Mouse (Mus musculus): ENCODE results near the gene Pgap3. TPM values are rescaled to one million over a fixed set of nuclear protein-coding genes. Genes with fewer than 3 reads are reported as not detected.

The Pgap3 gene
- polyA plus RNA-seq, 1 experiment, result 0.91 TPM

DNA sequence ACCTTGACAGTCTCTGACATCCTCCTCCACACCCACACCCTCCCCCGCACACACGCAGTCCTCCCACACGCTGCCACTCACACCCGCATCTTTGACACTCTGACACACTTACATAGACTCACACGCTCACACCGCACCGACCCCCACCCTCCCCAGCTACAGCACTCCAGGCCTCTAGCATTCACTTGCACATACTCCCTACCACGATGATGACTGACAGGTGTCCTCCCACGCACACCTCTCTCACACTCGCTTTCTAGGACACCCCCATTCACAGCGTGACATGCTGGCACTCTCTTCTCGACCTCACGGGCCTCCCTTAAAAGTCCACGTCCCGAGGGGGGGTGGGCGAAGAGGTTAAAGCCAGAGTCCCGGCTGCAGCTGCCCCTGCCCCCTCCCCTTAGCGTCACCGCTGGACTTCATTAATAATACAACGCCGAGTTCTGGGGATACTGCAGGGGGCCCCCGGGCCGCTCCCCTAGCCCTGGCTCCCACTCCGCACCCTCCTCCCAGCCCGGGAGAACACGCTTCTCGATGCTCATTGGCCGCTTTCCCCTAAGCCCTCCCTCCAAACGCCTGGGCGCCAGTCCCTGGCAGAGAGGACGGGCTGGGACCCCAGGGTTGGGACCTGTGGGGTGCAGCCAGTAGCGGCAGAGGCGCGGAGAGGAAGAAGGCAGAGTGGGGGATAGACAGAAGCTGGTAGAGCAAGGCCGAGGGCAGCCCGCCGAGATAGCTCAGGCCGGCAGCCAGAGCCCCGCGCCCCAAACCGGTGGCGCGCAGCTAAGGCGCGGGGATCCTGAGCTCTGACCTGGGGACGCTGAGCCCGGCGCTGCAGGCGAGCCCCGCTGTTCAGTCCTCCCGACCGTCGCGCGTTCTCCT is 52.0 kb downstream of the Pgap3 start, which contains the start of gene Ppp1r1b:
Gene Ppp1r1b, plus strand, starts transcription at position 322 of the 879 bp plus-strand sequence.
- H3K36me3 ChIP-seq (ENCODE audit: control insufficient read depth), result no peaks in the 10 kb centered on the region
- H3K4me1 ChIP-seq (ENCODE audit: control insufficient read depth), result no peaks in the 10 kb centered on the region
- H3K27me3 ChIP-seq (ENCODE audit: control insufficient read depth), result peaks cover 93% of the 10 kb centered on the region
- no peak within 1 kb of the TSS for H3K4me3 ChIP-seq (replicated peaks)
- H3K9me3 ChIP-seq (ENCODE audit: control insufficient read depth, low read length), result no peaks in the 10 kb centered on the region; the same call in 1 of the 2 replicates
- TF ChIP-seq GATA1 (IDR thresholded peaks at IDR 0.05; ENCODE audit: low read length) (no peak), TAL1 (IDR thresholded peaks at IDR 0.05; ENCODE audit: low read length) (no peak)

GRCm38 (mm10) chr11:98347385-98348082 is 52.8 kb downstream of the Pgap3 start:
- no peaks in the 10 kb centered on the region for H3K36me3 ChIP-seq (ENCODE audit: control insufficient read depth)
- no peak overlapping the region for H3K4me3 ChIP-seq (replicated peaks)
- H3K9me3 ChIP-seq (ENCODE audit: control insufficient read depth, low read length), result no peaks in the 10 kb centered on the region; the same call in 1 of the 2 replicates
- peaks cover 4% of the 10 kb centered on the region for H3K4me1 ChIP-seq (ENCODE audit: control insufficient read depth)
- H3K27me3 ChIP-seq (ENCODE audit: control insufficient read depth), result peaks cover 90% of the 10 kb centered on the region
- TF ChIP-seq GATA1 (IDR thresholded peaks at IDR 0.05; ENCODE audit: low read length) (no peak), TAL1 (IDR thresholded peaks at IDR 0.05; ENCODE audit: low read length) (no peak)

DNA sequence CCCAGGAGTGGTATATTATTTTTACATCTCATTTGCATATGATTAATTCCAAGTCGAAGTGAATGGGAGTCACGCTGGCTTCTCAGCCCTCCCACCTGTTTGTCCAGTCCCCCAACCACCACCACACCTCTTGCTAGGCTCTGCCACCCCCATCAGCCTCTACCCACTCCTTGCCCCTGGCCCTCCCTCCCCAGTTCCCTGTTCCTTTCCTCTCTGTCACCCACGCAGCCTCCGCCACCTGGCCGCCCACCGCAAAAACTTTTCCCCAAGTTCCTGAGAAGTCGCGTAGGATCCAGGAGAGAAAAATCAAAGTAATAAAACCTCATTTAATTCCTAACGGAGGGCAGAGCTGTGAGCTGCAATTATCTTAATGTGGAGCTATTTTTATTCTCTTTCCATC is 54.1 kb downstream of the Pgap3 start:
- no peaks in the 10 kb centered on the region; the same call in 1 of the 2 replicates for H3K9me3 ChIP-seq (ENCODE audit: control insufficient read depth, low read length)
- no peaks in the 10 kb centered on the region for H3K36me3 ChIP-seq (ENCODE audit: control insufficient read depth)
- TF ChIP-seq TAL1 (IDR thresholded peaks at IDR 0.05; ENCODE audit: low read length) (no peak), GATA1 (IDR thresholded peaks at IDR 0.05; ENCODE audit: low read length) (no peak)
- H3K4me3 ChIP-seq (replicated peaks), result no peak overlapping the region
- peaks cover 7% of the 10 kb centered on the region for H3K4me1 ChIP-seq (ENCODE audit: control insufficient read depth)
- peaks cover 90% of the 10 kb centered on the region for H3K27me3 ChIP-seq (ENCODE audit: control insufficient read depth)

GRCm38 (mm10) chr11:98345253-98345652 is 55.0 kb downstream of the Pgap3 start:
- TF ChIP-seq TAL1 (IDR thresholded peaks at IDR 0.05; ENCODE audit: low read length), result no peak
- TF ChIP-seq GATA1 (IDR thresholded peaks at IDR 0.05; ENCODE audit: low read length), result no peak
- H3K4me3 ChIP-seq (replicated peaks), result no peak overlapping the region
- no peaks in the 10 kb centered on the region for H3K36me3 ChIP-seq (ENCODE audit: control insufficient read depth)
- H3K27me3 ChIP-seq (ENCODE audit: control insufficient read depth), result peaks cover 88% of the 10 kb centered on the region
- H3K9me3 ChIP-seq (ENCODE audit: control insufficient read depth, low read length), result no peaks in the 10 kb centered on the region; the same call in 1 of the 2 replicates
- H3K4me1 ChIP-seq (ENCODE audit: control insufficient read depth), result peaks cover 7% of the 10 kb centered on the region

GRCm38 (mm10) chr11:98342000-98342945 is 58.0 kb downstream of the Pgap3 start:
- Histone ChIP-seq H3K4me1 (ENCODE audit: control insufficient read depth) (peaks cover 7% of the 10 kb centered on the region), H3K36me3 (ENCODE audit: control insufficient read depth) (no peaks in the 10 kb centered on the region), H3K9me3 (ENCODE audit: control insufficient read depth, low read length) (no peaks in the 10 kb centered on the region), H3K4me3 (replicated peaks) (no peak overlapping the region), H3K27me3 (ENCODE audit: control insufficient read depth) (peaks cover 88% of the 10 kb centered on the region)
- TF ChIP-seq TAL1 (IDR thresholded peaks at IDR 0.05; ENCODE audit: low read length) (no peak), GATA1 (IDR thresholded peaks at IDR 0.05; ENCODE audit: low read length) (no peak)

DNA sequence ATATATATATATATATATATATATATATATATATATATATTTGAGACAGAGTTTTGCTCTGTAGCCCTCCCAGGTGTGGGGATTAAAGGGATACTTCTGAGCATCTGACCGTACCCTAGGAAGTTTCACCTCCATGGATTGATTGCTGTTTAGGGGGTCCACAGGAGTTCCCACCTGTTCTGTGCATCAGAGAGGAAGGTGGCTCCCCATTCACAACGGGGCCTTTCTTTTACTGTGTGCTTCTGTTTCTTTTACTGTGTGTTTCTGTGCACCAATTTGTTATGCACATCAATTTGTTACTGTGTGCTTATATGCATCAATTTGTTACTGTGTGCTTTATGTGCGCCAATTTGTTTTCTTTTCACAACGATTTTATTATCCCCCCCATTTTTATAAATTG is 59.1 kb downstream of the Pgap3 start:
- Histone ChIP-seq H3K9me3 (ENCODE audit: control insufficient read depth, low read length) (no peaks in the 10 kb centered on the region), H3K27me3 (ENCODE audit: control insufficient read depth) (peaks cover 88% of the 10 kb centered on the region), H3K4me1 (ENCODE audit: control insufficient read depth) (peaks cover 7% of the 10 kb centered on the region), H3K36me3 (ENCODE audit: control insufficient read depth) (no peaks in the 10 kb centered on the region), H3K4me3 (replicated peaks) (no peak overlapping the region)
- TF ChIP-seq GATA1 (IDR thresholded peaks at IDR 0.05; ENCODE audit: low read length), result no peak
- TF ChIP-seq TAL1 (IDR thresholded peaks at IDR 0.05; ENCODE audit: low read length), result no peak

GRCm38 (mm10) chr11:98340597-98340996 is 59.7 kb downstream of the Pgap3 start:
- peaks cover 88% of the 10 kb centered on the region for H3K27me3 ChIP-seq (ENCODE audit: control insufficient read depth)
- H3K9me3 ChIP-seq (ENCODE audit: control insufficient read depth, low read length), result no peaks in the 10 kb centered on the region
- H3K36me3 ChIP-seq (ENCODE audit: control insufficient read depth), result no peaks in the 10 kb centered on the region
- peaks cover 8% of the 10 kb centered on the region for H3K4me1 ChIP-seq (ENCODE audit: control insufficient read depth)
- H3K4me3 ChIP-seq (replicated peaks), result no peak overlapping the region
- no peak for TF ChIP-seq GATA1 (IDR thresholded peaks at IDR 0.05; ENCODE audit: low read length)
- TF ChIP-seq TAL1 (IDR thresholded peaks at IDR 0.05; ENCODE audit: low read length), result no peak

DNA sequence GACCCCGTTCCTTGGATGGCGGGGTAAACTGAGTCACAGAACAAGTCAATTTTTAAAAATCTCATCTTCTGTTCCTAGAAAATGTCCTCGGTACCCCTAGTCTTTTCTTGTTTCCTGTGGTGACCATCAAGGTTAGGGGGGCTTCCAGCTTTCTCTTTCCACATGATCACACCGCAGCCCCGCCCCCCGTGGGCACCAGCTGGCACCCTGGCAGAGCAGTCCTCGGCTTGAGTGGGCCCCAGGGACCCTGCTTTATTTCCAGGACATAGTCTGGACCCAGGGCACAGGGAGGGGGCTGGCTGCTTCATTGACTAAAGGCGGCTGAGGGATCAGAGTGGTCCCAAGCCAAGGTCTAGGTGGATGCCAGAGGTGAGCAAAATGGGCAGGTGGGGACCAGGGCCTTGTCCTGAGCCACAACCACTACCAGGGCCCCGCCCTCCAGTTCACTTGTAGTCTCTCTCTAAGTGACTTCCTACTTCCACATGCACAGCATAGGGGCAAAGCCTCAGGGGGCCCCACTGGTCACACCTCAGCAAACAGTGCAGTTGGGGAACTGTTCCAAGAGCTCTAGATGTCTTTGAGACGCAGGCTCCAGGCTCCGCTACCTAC is 60.5 kb downstream of the Pgap3 start:
- Histone ChIP-seq H3K27me3 (ENCODE audit: control insufficient read depth) (peaks cover 88% of the 10 kb centered on the region), H3K4me1 (ENCODE audit: control insufficient read depth) (peaks cover 11% of the 10 kb centered on the region), H3K9me3 (ENCODE audit: control insufficient read depth, low read length) (no peaks in the 10 kb centered on the region), H3K36me3 (ENCODE audit: control insufficient read depth) (no peaks in the 10 kb centered on the region), H3K4me3 (replicated peaks) (no peak overlapping the region)
- no peak for TF ChIP-seq GATA1 (IDR thresholded peaks at IDR 0.05; ENCODE audit: low read length)
- TF ChIP-seq TAL1 (IDR thresholded peaks at IDR 0.05; ENCODE audit: low read length), result no peak

Data from erythroblast, embryonic 14.5 days (primary cell).